Mouse (Mus musculus) liver, embryonic 14.5 days (tissue): ENCODE data around the gene Tmem87b. TPM values are rescaled to one million over a fixed set of nuclear protein-coding genes. Genes with fewer than 3 reads are reported as not detected.

Experiments used
- ATAC-seq: fragments of 200-750 bp; cut with Nextera tagmentation; 2 replicates; pipeline ENCODE4 v1.8.0; 2017; ENCODE audit warnings: moderate number of reproducible peaks, mild to moderate bottlenecking, moderate library complexity; ENCODE audit not compliant: insufficient read depth
- DNase-seq, 3 experiments: peaks; one replicate each; pipeline ENCODE4 v3.0.0-alpha.2; 2012 to 2013; ENCODE audit warnings: low read depth in 3 of 3, low spot score in 3 of 3
- H3K27ac ChIP-seq: fragments of 300-500 bp; sonication (generic); 2 replicates; pipeline ENCODE4 v1.5.1; 2014; ENCODE audit warnings: moderate library complexity, mild to moderate bottlenecking, control low read depth, inconsistent platforms
- H3K27me3 ChIP-seq: fragments of 300-500 bp; sonication (generic); 2 replicates; pipeline ENCODE4 v1.6.1; 2014; ENCODE audit warnings: mild to moderate bottlenecking, low read length, moderate library complexity; ENCODE audit not compliant: control insufficient read depth, insufficient read depth
- H3K36me3 ChIP-seq: fragments of 300-500 bp; sonication (generic); replicated peaks from 2 replicates; pipeline ENCODE4 v1.6.1; 2014; ENCODE audit warnings: low read depth; ENCODE audit not compliant: control insufficient read depth, insufficient read depth
- H3K4me1 ChIP-seq, 2 experiments: fragments of 200-500 bp in 1 of 2; fragments of 300-500 bp in 1 of 2; sonication (generic) in 1 of 2; replicated peaks; 2 replicates each; pipeline ENCODE4 v1.6.1; 2012 to 2014; ENCODE audit warnings: antibody characterized with exemption in 1 of 2, inconsistent platforms in 1 of 2, low read length in 1 of 2; ENCODE audit not compliant: control insufficient read depth in 2 of 2, insufficient read depth in 2 of 2
- H3K4me2 ChIP-seq: fragments of 300-500 bp; sonication (generic); 2 replicates; pipeline ENCODE4 v1.6.1; 2014; ENCODE audit warnings: low read depth, mild to moderate bottlenecking, control low read depth, moderate library complexity
- H3K4me3 ChIP-seq, 2 experiments: fragments of 200-500 bp in 1 of 2; fragments of 300-500 bp in 1 of 2; sonication (generic) in 1 of 2; 2 replicates each; pipeline ENCODE4 v1.5.1; 2012 to 2014; ENCODE audit warnings: low read depth in 2 of 2, low read length in 2 of 2, mild to moderate bottlenecking in 2 of 2, control low read depth in 1 of 2, inconsistent platforms in 1 of 2, moderate library complexity in 1 of 2; ENCODE audit not compliant: insufficient read depth in 1 of 2
- H3K9ac ChIP-seq: fragments of 300-500 bp; sonication (generic); replicated peaks from 2 replicates; pipeline ENCODE4 v1.6.1; 2014; ENCODE audit warnings: mild to moderate bottlenecking, control low read depth, moderate library complexity
- H3K9me3 ChIP-seq: fragments of 300-500 bp; sonication (generic); 2 replicates; pipeline ENCODE4 v1.6.1; 2016; ENCODE audit warnings: low read length, mixed read lengths; ENCODE audit not compliant: control insufficient read depth
- CTCF ChIP-seq: IDR thresholded peaks from 2 replicates; pipeline ENCODE4 v1.5.1; 2016; ENCODE audit warnings: antibody characterized with exemption, low read depth, control low read depth
- EP300 ChIP-seq: IDR thresholded peaks from 2 replicates; pipeline ENCODE4 v1.6.1; 2016; ENCODE audit warnings: antibody characterized with exemption, low read depth
- WGBS: fragments of 180-500 bp; shearing (Covaris S2); extraction: QIAGEN DNeasy Blood & Tissue Kit; methylation state at CpG from one replicate; pipeline ENCODE4 v1.1.7; 2014; ENCODE audit not compliant: insufficient replicate concordance; 5-methylcytosine and 5-hydroxymethylcytosine counted together
- polyA plus RNA-seq, 2 experiments: library from polyadenylated mRNA; depleted of rRNA in 1 of 2; stranded (reverse) in 1 of 2; unstranded in 1 of 2; fragments of >200 nt; fragmentation: Nextera tagmentation in 1 of 2; extraction: Ambion mirVana in 1 of 2; gene quantifications; 2 replicates each; pipeline versions ENCODE4 v1.2.1 to v1.2.3; 2012 to 2014

Tmem87b gene
- polyA plus RNA-seq, 2 experiments, result 4.2 to 6.7 TPM

GRCm38 (mm10) chr2:128838611-128839010 is 20.7 kb downstream of the Tmem87b start:
- ATAC-seq (no peak), DNase-seq (no peak)
- no peaks in the 10 kb centered on the region for H3K9me3 ChIP-seq
- no peak overlapping the region for H3K4me3 ChIP-seq
- no peak for TF ChIP-seq CTCF
- no peaks in the 10 kb centered on the region for H3K4me1 ChIP-seq
- H3K36me3 ChIP-seq, result no peaks in the 10 kb centered on the region
- H3K9ac ChIP-seq, result no peak overlapping the region
- 90% methylated on average over 3 of the region's 3 CpGs for WGBS
- no peak overlapping the region for H3K4me2 ChIP-seq
- H3K27me3 ChIP-seq, result no peaks in the 10 kb centered on the region
- no peak overlapping the region for H3K27ac ChIP-seq

- TF ChIP-seq EP300 (no peak), CTCF (no peak)
- 42% methylated on average over 2 of the region's 2 CpGs for WGBS
- no peaks in the 10 kb centered on the region for H3K4me1 ChIP-seq
- ATAC-seq (no peak), DNase-seq (no peak)
- H3K4me3 ChIP-seq, result no peak overlapping the region
- no peak overlapping the region for H3K9ac ChIP-seq
- H3K27ac ChIP-seq, result no peak overlapping the region
- no peaks in the 10 kb centered on the region for H3K27me3 ChIP-seq
- H3K4me2 ChIP-seq, result no peak overlapping the region
- no peaks in the 10 kb centered on the region for H3K9me3 ChIP-seq
- no peaks in the 10 kb centered on the region for H3K36me3 ChIP-seq
Observed at GRCm38 (mm10) chr2:128839501-128839900, 21.6 kb downstream of the Tmem87b start.

DNA sequence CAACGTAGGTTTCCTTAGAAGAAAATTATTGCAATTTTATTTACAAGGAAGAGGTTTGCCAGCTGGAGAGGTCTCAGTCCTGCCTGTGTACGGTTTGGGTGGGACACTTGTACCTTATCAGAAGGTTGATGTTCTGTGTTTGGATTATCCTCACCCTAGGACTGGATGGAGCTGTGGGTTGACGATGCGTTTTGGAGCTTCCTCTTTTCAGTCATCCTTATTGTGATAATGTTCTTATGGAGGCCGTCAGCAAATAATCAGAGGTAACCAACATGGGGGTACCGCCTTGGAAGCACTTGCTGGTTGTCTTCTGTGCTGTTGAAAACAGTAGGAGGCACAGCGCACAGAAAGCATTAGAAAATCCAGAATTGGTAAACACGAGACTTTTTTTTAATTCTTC is 24.5 kb downstream of the Tmem87b start:
- Histone ChIP-seq H3K27ac (no peak overlapping the region), H3K4me1 (no peaks in the 10 kb centered on the region), H3K9ac (no peak overlapping the region), H3K36me3 (peaks cover 1% of the 10 kb centered on the region; the same call in 1 of the 2 replicates), H3K4me2 (no peak overlapping the region), H3K27me3 (no peaks in the 10 kb centered on the region), H3K9me3 (no peaks in the 10 kb centered on the region), H3K4me3 (no peak overlapping the region)
- no peak for ATAC-seq
- TF ChIP-seq CTCF, result no peak
- TF ChIP-seq EP300, result no peak
- no peak for DNase-seq
- WGBS, result 44% methylated on average over 8 of the region's 8 CpGs

DNA sequence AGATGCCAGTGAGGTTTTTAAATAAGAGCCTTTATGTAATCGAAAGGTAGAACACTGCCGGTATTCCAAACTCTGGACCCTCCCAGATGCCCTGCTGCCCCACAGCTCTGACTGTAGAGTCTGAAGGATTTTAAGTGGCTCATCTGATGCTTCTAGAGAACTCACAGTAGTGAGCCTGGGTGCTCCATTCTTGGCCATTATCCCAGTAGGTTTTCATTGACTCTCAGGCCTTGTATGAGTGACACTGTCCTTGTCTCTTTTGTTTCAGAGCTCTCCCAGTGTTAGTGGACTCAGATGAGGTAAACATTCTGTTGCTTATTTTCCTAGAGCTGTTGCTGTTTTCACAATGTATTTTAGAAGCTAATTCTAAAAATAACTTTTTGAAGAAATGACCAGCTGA is 32.1 kb downstream of the Tmem87b start:
- no peak overlapping the region for H3K9ac ChIP-seq
- 85% methylated on average over 2 of the region's 2 CpGs for WGBS
- no peaks in the 10 kb centered on the region for H3K4me1 ChIP-seq
- no peaks in the 10 kb centered on the region for H3K27me3 ChIP-seq
- ATAC-seq (no peak), DNase-seq (no peak)
- H3K9me3 ChIP-seq, result no peaks in the 10 kb centered on the region
- H3K36me3 ChIP-seq, result peaks cover 2% of the 10 kb centered on the region; the same call in 1 of the 2 replicates
- H3K27ac ChIP-seq, result no peak overlapping the region
- no peak overlapping the region for H3K4me3 ChIP-seq
- no peak overlapping the region for H3K4me2 ChIP-seq
- no peak for TF ChIP-seq CTCF
- TF ChIP-seq EP300, result no peak

DNA sequence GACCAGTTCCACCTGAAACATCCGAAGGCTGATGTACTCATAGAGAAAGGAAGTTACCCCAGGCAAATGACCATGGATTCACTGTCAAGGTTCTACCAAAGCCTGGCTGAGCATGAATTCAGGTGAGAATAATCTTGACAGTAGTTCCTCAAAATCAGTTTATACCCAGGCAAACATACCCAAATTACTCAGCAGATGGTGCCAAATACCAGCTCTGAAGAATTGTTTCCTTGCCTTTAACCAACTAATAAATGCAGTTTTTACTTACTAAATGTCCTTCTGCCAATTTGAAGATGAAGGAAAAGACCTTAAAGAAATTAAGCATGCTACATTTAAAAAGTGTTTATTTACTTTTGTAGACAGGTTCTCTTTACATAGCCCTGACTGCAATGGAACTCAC is 38.8 kb downstream of the Tmem87b start:
- no peak for ATAC-seq

More for the DNA sequence above, 38.8 kb downstream of the Tmem87b start:
- no peaks in the 10 kb centered on the region for H3K9me3 ChIP-seq
- H3K9ac ChIP-seq, result no peak overlapping the region
- no peaks in the 10 kb centered on the region for H3K4me1 ChIP-seq
- H3K4me3 ChIP-seq, result no peak overlapping the region
- no peak overlapping the region for H3K4me2 ChIP-seq
- WGBS, result 52% methylated on average over 1 of the region's 1 CpGs
- no peaks in the 10 kb centered on the region for H3K27me3 ChIP-seq
- TF ChIP-seq EP300 (no peak), CTCF (no peak)
- H3K36me3 ChIP-seq, result no peaks in the 10 kb centered on the region
- no peak overlapping the region for H3K27ac ChIP-seq
- DNase-seq, result no peak
